Mouse (Mus musculus): ENCODE results near the gene Chat. TPM values are rescaled to one million over a fixed set of nuclear protein-coding genes. Genes with fewer than 3 reads are reported as not detected.
A peak's percentile ranks its signal among the peaks of the same experiment; 100 is the strongest.

The Chat gene
- polyA plus RNA-seq (2015; fragmentation: Nextera tagmentation; extraction: Ambion mirVana), result not detected in 2 replicates

DNA sequence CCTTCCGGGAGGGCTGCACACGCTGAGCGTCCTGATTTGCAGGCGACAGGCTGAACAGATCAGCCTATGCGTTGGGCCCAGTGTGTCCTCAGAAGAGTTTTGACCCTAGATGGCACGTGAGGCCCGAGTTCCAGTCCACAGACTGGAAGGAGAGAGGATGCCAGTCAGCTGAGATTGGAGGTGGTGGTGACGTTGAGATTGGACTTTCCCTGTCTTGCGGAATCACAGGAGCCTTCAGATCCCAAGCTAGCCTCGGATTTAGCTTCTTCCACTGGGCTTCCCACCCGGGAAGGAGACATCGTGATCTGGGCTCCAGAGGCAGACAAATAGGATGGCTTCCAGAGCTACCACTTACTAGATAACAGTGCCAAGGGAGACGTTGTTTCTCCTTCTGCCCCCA is at the start of gene Chat:
Gene Chat, minus strand, starts transcription at position 101 of the 400 bp plus-strand sequence.
- Histone ChIP-seq H3K9me3 (replicated peaks) (no peaks in the 10 kb centered on the region), H3K4me1 (peaks cover 29% of the 10 kb centered on the region), H3K27me3 (peaks cover 73% of the 10 kb centered on the region), H3K27ac (no peak within 1 kb of the TSS), H3K9ac (no peak within 1 kb of the TSS), H3K4me2 (peak within 1 kb of the TSS; percentile 60), H3K4me3 (replicated peaks) (peak within 1 kb of the TSS; percentile 39), H3K36me3 (no peaks in the 10 kb centered on the region)
- WGBS, result 15% methylated on average over 13 of the region's 13 CpGs
- ATAC-seq (replicated peaks; ENCODE audit: low FRiP score), result no peak

DNA sequence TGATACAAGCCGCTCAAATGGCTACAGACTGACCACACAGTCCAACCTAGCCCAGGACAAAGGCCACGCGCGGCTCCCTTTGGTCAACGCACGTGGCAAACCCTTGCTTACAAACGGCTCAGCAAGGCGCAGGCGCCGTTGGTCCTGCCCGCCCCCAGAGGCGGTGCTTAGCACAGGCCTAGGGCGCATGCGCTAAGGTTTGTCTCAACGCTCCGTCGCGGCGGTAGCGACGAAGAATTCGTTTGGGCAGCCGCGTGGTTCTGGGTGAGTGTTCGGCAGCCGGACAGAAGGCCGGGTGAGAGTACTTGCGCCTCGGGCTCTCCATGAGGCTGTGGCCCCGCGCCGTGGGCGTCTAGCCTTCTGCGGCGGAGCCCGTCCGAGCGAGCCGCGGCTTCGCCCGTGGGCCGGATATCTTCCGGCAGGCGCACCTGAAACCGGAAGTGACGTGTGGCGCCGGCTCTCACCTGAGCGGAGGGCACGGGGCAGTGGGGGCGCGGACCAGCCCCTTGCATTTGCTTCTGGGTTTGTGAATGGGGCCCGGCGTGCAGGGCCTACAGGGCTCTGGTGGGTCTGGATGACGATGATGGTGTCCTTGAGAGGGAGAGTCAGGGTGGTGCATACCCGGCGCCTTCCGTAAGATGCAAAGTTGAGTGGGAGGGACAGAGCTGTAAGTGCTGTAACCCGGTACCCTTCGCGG is 47.7 kb upstream of the Chat start, which contains the start of gene Ercc6:
Gene Ercc6, plus strand, starts transcription at position 186 of the 697 bp plus-strand sequence.
- no peaks in the 10 kb centered on the region for H3K27me3 ChIP-seq
- under 1% methylated on average over 62 of the region's 62 CpGs for WGBS
- peak within 1 kb of the TSS; percentile 59 for H3K9ac ChIP-seq
- peak within 1 kb of the TSS; percentile 77 for H3K27ac ChIP-seq
- H3K4me1 ChIP-seq, result peaks cover 18% of the 10 kb centered on the region
- peak within 1 kb of the TSS; percentile 90 for H3K4me2 ChIP-seq
- H3K4me3 ChIP-seq (replicated peaks), result peak within 1 kb of the TSS; percentile 87
- H3K36me3 ChIP-seq, result peaks cover 20% of the 10 kb centered on the region
- peak; percentile 96 for ATAC-seq (replicated peaks; ENCODE audit: low FRiP score)
- no peaks in the 10 kb centered on the region for H3K9me3 ChIP-seq (replicated peaks)

DNA sequence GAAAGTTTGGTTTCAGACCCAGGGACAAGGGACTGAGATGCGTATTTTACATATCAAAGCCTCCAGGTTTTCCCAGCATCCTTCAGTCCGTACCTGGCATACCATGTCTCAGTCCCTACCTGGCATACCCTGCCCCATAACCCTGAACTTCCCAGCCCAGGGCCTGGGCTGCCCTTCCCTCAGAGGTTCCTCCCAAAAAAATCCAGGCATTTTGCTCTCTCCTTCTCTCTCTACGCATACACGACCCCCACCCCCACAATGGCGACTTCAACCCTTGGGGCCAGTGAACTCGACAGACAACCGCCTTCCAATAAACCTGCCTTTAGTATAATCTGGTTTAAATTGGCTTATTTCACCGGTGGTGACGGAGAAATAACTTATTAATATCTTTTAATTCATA is 47.1 kb upstream of the Chat start:
- Histone ChIP-seq H3K27ac (peak overlapping the region; percentile 77; the same call in 1 of the 2 replicates), H3K4me2 (peak overlapping the region; percentile 90), H3K4me3 (replicated peaks) (peak overlapping the region; percentile 87), H3K9me3 (replicated peaks) (no peaks in the 10 kb centered on the region), H3K27me3 (no peaks in the 10 kb centered on the region), H3K36me3 (peaks cover 17% of the 10 kb centered on the region), H3K4me1 (peaks cover 20% of the 10 kb centered on the region), H3K9ac (0 out of 2 replicates have a peak overlapping the region, but pooled peaks have one; percentile 59)
- WGBS, result 49% methylated on average over 9 of the region's 9 CpGs
- 0 out of 2 replicates have a peak, but pooled peaks have one; percentile 20 for ATAC-seq (replicated peaks; ENCODE audit: low FRiP score)

DNA sequence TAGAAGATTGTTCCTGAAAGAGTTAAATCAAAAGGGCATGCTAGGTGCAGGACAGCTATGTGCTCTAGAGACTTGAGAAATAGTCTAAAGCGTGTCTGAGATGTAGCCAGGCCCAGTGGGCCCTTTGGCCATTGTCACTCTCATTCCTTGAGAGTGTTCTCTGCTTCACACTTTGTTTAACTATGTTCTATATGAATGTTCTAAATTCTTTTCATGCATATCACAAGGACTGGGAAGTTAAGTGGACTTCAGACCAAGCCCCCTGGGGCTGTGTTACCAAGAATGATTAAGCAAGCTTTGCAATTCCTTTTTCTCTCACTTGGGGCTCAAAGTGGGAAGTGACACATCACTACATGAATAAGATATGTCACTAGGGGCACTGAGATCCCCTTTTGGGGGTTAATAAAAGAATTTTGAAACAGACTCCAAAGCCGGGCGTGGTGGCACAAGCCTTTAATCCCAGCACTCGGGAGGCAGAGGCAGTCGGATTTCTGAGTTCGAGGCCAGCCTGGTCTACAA is 43.7 kb upstream of the Chat start:
- no peak overlapping the region for H3K4me3 ChIP-seq (replicated peaks)
- no peaks in the 10 kb centered on the region for H3K27me3 ChIP-seq
- H3K9me3 ChIP-seq (replicated peaks), result no peaks in the 10 kb centered on the region
- H3K9ac ChIP-seq, result no peak overlapping the region
- peaks cover 13% of the 10 kb centered on the region for H3K4me1 ChIP-seq
- WGBS, result 79% methylated on average over 6 of the region's 6 CpGs
- H3K36me3 ChIP-seq, result no peaks in the 10 kb centered on the region
- H3K27ac ChIP-seq, result no peak overlapping the region
- no peak for ATAC-seq (replicated peaks; ENCODE audit: low FRiP score)
- no peak overlapping the region for H3K4me2 ChIP-seq

DNA sequence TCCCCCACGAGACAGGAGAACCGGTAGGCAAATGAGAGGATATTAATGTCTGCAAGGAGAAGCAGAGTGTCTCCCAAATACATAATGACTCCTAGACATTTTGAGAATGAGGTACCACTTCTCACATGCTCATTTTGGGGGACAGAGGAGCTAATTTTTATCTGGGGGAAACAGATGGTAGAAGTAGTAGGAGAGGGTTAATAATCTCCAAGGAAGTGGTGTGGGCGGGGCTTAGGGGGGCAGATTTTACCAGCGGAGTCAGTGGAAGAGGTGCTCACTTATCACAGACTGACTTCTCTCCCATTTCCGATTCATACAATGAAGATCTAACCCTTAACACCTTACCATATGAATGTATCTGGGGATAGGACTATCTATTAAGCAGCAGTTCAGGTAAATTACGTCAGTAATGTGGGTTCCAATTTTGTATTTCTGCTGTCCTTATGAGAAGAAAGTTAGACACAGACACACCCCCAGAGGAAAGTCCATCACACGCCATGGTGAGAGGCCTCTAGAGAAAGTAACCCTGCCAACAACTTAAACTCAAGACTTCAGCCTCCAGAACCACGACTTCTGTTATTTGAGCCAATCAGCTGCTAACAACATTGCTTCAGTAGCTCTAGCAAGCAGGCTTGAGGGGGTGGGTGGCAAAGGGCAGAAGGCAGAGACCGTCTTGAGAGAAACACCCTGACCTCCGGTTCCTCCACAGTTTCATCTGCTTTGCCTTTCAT is 42.5 kb upstream of the Chat start:
- no peak overlapping the region for H3K4me3 ChIP-seq (replicated peaks)
- H3K9ac ChIP-seq, result no peak overlapping the region
- ATAC-seq (replicated peaks; ENCODE audit: low FRiP score), result no peak
- H3K9me3 ChIP-seq (replicated peaks), result no peaks in the 10 kb centered on the region
- H3K4me1 ChIP-seq, result peaks cover 7% of the 10 kb centered on the region
- 62% methylated on average over 10 of the region's 10 CpGs for WGBS
- no peaks in the 10 kb centered on the region for H3K27me3 ChIP-seq
- no peaks in the 10 kb centered on the region for H3K36me3 ChIP-seq
- H3K4me2 ChIP-seq, result no peak overlapping the region
- no peak overlapping the region for H3K27ac ChIP-seq

DNA sequence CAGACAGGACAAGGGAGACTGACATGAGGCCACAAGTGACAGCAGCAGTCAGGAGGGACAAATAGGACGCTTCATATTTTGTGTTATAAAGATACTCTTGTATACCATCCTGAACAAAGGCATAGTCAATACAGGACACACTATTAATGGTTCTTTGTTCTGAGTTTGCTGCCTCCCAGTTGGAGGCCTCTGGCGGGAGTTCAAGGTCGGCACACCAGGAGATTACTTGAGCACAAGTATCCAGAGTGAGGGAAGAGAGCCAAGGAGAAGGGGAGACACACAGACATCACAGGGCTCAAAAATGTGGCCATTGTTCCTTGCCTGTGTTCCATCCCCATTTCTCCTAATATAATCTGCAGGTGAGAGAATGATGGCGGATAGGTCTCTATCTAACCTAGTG is 41.4 kb upstream of the Chat start:
- H3K4me2 ChIP-seq, result no peak overlapping the region
- H3K9ac ChIP-seq, result no peak overlapping the region
- H3K27ac ChIP-seq, result no peak overlapping the region
- H3K27me3 ChIP-seq, result no peaks in the 10 kb centered on the region
- WGBS, result 86% methylated on average over 4 of the region's 4 CpGs
- no peak for ATAC-seq (replicated peaks; ENCODE audit: low FRiP score)
- H3K9me3 ChIP-seq (replicated peaks), result no peaks in the 10 kb centered on the region
- H3K4me1 ChIP-seq, result 0 out of 2 replicates have a peak, but pooled peaks cover 2% of the 10 kb centered on the region
- H3K36me3 ChIP-seq, result no peaks in the 10 kb centered on the region
- no peak overlapping the region for H3K4me3 ChIP-seq (replicated peaks)

DNA sequence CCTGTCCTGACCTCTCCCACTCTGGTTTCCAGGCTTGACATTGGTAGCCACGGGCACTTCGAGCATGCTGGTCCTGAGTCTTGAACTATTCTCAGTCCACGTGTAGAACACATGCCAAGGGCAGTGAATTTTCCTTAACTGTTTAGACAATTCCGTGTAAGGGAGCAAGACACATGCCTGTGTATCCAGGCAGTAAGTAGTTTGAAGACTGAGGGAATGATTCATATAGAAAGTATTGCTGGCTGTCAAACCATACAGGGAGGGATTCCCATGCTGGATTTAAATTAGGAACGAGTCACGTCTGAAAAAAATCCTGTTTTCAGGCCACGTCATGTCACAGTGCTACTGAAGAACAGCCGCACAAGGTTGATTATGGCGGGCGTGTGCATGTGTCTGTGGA is 40.5 kb upstream of the Chat start:
- 86% methylated on average over 10 of the region's 10 CpGs for WGBS
- H3K27me3 ChIP-seq, result no peaks in the 10 kb centered on the region
- H3K36me3 ChIP-seq, result no peaks in the 10 kb centered on the region
- H3K9me3 ChIP-seq (replicated peaks), result no peaks in the 10 kb centered on the region
- H3K4me2 ChIP-seq, result no peak overlapping the region
- no peak overlapping the region for H3K4me3 ChIP-seq (replicated peaks)
- no peak overlapping the region for H3K27ac ChIP-seq
- 0 out of 2 replicates have a peak, but pooled peaks cover 2% of the 10 kb centered on the region for H3K4me1 ChIP-seq
- no peak for ATAC-seq (replicated peaks; ENCODE audit: low FRiP score)
- H3K9ac ChIP-seq, result no peak overlapping the region

DNA sequence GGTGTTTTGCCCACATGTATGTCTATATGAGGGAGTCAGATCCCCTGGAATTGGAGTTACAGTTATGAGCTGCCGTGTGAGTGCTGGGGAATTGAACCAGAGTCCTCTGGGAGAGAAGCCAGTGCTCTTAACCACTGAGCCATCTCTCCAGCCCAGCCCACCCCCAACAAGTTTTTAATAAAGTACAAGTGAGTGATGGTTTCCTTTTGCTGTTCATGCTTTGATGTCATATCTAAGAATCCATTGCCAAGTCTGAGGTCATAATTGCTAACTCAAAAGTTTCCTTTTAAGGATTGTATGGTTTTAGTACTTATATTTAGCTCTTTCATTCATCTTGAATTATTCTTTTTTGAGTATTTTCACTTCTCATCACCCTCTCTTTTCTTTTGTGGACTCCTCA is 38.1 kb upstream of the Chat start:
- Histone ChIP-seq H3K27me3 (no peaks in the 10 kb centered on the region), H3K4me1 (0 out of 2 replicates have a peak, but pooled peaks cover 2% of the 10 kb centered on the region), H3K36me3 (no peaks in the 10 kb centered on the region), H3K4me2 (no peak overlapping the region), H3K9ac (no peak overlapping the region), H3K9me3 (replicated peaks) (no peaks in the 10 kb centered on the region), H3K27ac (no peak overlapping the region), H3K4me3 (replicated peaks) (no peak overlapping the region)
- no peak for ATAC-seq (replicated peaks; ENCODE audit: low FRiP score)
- WGBS, result 89% methylated on average over 1 of the region's 1 CpGs

DNA sequence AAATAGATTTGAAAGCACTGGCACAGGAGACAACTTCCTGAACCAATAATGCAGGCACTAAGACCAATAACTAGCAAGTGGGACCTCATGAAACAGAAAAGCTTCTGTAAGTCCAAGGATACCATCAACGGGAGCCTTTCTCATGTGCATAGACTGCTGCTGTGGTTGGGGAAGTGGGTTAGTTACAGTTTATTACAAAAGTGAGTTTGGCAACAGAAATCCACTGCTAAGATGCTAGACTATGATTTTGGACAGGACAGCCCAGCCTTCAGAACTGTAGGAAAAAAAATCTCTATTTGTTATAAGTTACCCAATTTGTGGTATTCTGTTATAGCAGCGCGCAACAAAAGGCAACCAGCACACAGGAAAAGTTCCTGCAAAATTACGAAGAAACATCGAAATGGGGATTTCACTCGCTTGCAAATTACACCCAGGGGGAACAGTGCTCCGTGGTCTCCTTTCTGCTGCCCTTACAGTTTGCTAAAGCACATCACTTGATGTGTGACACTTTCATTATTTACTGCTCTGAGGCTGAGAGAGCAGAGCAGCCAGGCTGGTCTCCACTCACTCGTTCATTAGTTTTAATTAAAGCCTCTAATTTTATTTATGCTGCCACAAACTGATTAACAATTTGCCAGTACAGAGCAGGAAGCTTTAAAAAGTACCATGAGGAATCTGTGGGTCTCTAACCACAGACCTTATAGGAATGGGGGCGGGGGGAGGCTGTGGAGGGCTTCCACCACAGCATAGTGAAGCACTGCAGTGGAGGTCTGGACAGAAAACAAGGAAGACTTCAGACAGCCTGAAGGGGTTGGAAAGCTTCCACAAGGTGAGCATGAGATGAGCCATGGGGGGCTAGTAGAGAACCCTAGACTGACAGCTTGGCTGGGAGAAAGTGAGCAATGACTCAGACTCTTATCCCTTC is 37.2 kb upstream of the Chat start:
- Histone ChIP-seq H3K36me3 (no peaks in the 10 kb centered on the region), H3K4me3 (replicated peaks) (no peak overlapping the region), H3K27me3 (no peaks in the 10 kb centered on the region), H3K4me2 (no peak overlapping the region), H3K9me3 (replicated peaks) (no peaks in the 10 kb centered on the region), H3K4me1 (0 out of 2 replicates have a peak, but pooled peaks cover under 1% of the 10 kb centered on the region), H3K27ac (no peak overlapping the region), H3K9ac (no peak overlapping the region)
- WGBS, result 64% methylated on average over 9 of the region's 9 CpGs
- no peak for ATAC-seq (replicated peaks; ENCODE audit: low FRiP score)

DNA sequence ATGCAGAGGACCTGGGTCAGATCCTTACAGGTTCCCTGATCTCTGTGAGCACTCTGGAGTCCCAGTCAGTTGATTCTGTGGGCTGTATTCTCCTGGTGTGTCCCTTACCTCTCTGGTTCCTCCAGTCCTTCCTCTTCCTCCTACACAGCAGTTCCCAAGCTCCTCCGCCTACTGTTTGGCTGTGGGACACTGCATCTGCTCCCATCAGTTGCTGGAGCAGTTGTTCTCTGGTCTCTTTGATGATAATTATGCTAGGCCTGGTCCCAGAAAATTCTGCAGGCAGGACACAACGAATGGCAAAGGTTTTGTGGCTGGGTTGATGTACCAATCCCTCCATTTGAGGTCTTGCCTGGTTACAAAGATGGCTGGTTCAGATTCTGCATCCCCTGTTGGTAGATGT is 35.5 kb upstream of the Chat start:
- WGBS, result 65% methylated on average over 2 of the region's 2 CpGs
- peaks cover 4% of the 10 kb centered on the region; the same call in 1 of the 2 replicates for H3K27me3 ChIP-seq
- no peak overlapping the region for H3K4me2 ChIP-seq
- no peak overlapping the region for H3K4me3 ChIP-seq (replicated peaks)
- no peaks in the 10 kb centered on the region for H3K36me3 ChIP-seq
- H3K9ac ChIP-seq, result no peak overlapping the region
- H3K27ac ChIP-seq, result no peak overlapping the region
- ATAC-seq (replicated peaks; ENCODE audit: low FRiP score), result no peak
- no peaks in the 10 kb centered on the region for H3K9me3 ChIP-seq (replicated peaks)
- H3K4me1 ChIP-seq, result no peaks in the 10 kb centered on the region

DNA sequence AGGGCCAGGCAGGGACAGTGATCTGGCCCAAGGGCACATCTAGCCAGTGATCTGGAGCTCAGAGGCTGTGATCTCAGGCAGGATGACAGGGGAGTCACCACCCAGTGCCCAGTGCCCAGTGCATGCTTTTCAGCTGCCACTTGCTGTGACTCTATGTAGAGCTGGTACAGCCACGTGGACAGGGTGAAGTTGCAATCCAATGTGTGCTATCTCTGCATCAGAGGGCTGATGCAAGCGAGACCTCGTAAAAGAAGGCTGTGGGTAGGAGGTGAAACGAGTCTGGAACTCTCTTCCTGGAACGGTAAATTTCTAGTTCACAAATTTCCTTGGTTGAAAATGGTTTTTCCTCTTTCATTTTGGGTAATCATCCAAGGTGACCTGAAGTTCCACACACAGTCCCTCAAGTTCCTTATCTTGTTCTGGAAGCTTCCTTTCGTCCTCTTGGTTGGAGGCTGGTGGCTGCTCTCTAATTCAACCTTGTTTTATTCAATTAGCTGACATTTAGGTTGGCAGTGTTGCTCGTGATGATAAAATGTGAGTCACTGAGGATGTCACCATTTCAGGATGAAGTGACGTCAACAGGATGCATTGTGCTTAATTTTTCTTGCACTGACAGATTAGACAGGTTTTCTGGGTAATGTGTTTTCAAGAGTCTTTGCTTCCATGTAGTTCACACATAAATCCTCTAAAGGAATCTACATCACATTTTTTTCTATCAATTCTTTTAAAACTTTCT is 30.5 kb upstream of the Chat start:
- no peak overlapping the region for H3K9ac ChIP-seq
- no peak overlapping the region for H3K4me2 ChIP-seq
- H3K27ac ChIP-seq, result no peak overlapping the region
- no peak for ATAC-seq (replicated peaks; ENCODE audit: low FRiP score)
- 58% methylated on average over 8 of the region's 8 CpGs for WGBS
- peaks cover 6% of the 10 kb centered on the region for H3K4me1 ChIP-seq
- H3K9me3 ChIP-seq (replicated peaks), result no peaks in the 10 kb centered on the region
- H3K4me3 ChIP-seq (replicated peaks), result no peak overlapping the region
- no peaks in the 10 kb centered on the region for H3K36me3 ChIP-seq
- peaks cover 29% of the 10 kb centered on the region for H3K27me3 ChIP-seq
